Mouse (Mus musculus) right cerebral cortex, postnatal 14 days (tissue): Measurements from ENCODE around the gene Barx1.

ENCODE experiments used
- DNase-seq: peaks from one replicate; pipeline ENCODE4 v3.0.0; 2022

The Barx1 gene

GRCm38 (mm10) chr13:48660741-48661140 lies 2.1 kb upstream of the Barx1 start:
- no peak for DNase-seq

GRCm38 (mm10) chr13:48661561-48661960 lies 1.2 kb upstream of the Barx1 start:
- no peak for DNase-seq

- DNase-seq, result no peak
These were observed 601 bp downstream of the Barx1 start for GRCm38 (mm10) chr13:48663211-48663987.

- no peak for DNase-seq
These were observed 1.2 kb downstream of the Barx1 start for GRCm38 (mm10) chr13:48663988-48664339.

- no peak for DNase-seq
These were observed 2.3 kb downstream of the Barx1 start for GRCm38 (mm10) chr13:48664916-48665655.

- DNase-seq, result no peak
These were observed 3.1 kb downstream of the Barx1 start for GRCm38 (mm10) chr13:48665656-48666597.

GRCm38 (mm10) chr13:48667461-48667860 lies 4.7 kb downstream of the Barx1 start:
- DNase-seq, result no peak

GRCm38 (mm10) chr13:48668091-48668975 lies 5.5 kb downstream of the Barx1 start:
- DNase-seq, result no peak

- DNase-seq, result no peak
These were observed 6.3 kb downstream of the Barx1 start for GRCm38 (mm10) chr13:48668976-48669534.

GRCm38 (mm10) chr13:48672312-48672840 lies 9.6 kb downstream of the Barx1 start:
- DNase-seq, result no peak

GRCm38 (mm10) chr13:48674609-48675008 lies 11.8 kb downstream of the Barx1 start:
- no peak for DNase-seq

GRCm38 (mm10) chr13:48679351-48679750 lies 16.6 kb downstream of the Barx1 start:
- no peak for DNase-seq

- no peak for DNase-seq
These were observed 23.9 kb downstream of the Barx1 start for GRCm38 (mm10) chr13:48686666-48687065.

GRCm38 (mm10) chr13:48691991-48692390 lies 29.2 kb downstream of the Barx1 start:
- no peak for DNase-seq

- peak; percentile 29 for DNase-seq
These were observed 31.6 kb downstream of the Barx1 start for GRCm38 (mm10) chr13:48694090-48695064.

GRCm38 (mm10) chr13:48706385-48706951 lies 43.7 kb downstream of the Barx1 start:
- DNase-seq, result no peak

GRCm38 (mm10) chr13:48712675-48713074 lies 49.9 kb downstream of the Barx1 start:
- DNase-seq, result no peak

GRCm38 (mm10) chr13:48716075-48716474 lies 53.3 kb downstream of the Barx1 start:
- DNase-seq, result no peak
